Mouse (Mus musculus): Measurements from ENCODE around the gene Gm7694. TPM values are rescaled to one million over a fixed set of nuclear protein-coding genes. Genes with fewer than 3 reads are reported as not detected.

Gm7694 gene
- polyA plus RNA-seq, 2 experiments = 3.9 to 8.6 TPM

- no peak for TF ChIP-seq POLR2A (IDR thresholded peaks at IDR 0.05; ENCODE audit: borderline replicate concordance, extremely low read depth, insufficient read depth, insufficient read length)
- Histone ChIP-seq H3K4me3 (replicated peaks; ENCODE audit: low read length) (no peak overlapping the region), H3K27ac (replicated peaks; ENCODE audit: low read depth, low read length) (no peak overlapping the region), H3K27me3 (ENCODE audit: control insufficient read depth, insufficient read depth, low read length) (no peaks in the 10 kb centered on the region), H3K36me3 (ENCODE audit: control insufficient read depth, insufficient read depth, low read length) (no peaks in the 10 kb centered on the region), H3K4me2 (replicated peaks; ENCODE audit: low read depth, low read length, severe bottlenecking) (no peak overlapping the region), H3K9ac (ENCODE audit: low read depth, low read length, severe bottlenecking) (no peak overlapping the region), H3K4me1 (ENCODE audit: control insufficient read depth, insufficient read depth, low read length) (no peaks in the 10 kb centered on the region), H3K9me3 (ENCODE audit: control insufficient read depth, low read length) (no peaks in the 10 kb centered on the region)
- WGBS = 75% methylated on average over 4 of the region's 4 CpGs
- ATAC-seq (ENCODE audit: low FRiP score, low read depth) (no peak), DNase-seq (ENCODE audit: low spot score) (no peak)
Observed at GRCm38 (mm10) chr1:170282415-170283129, 23.6 kb downstream of the Gm7694 start.

DNA sequence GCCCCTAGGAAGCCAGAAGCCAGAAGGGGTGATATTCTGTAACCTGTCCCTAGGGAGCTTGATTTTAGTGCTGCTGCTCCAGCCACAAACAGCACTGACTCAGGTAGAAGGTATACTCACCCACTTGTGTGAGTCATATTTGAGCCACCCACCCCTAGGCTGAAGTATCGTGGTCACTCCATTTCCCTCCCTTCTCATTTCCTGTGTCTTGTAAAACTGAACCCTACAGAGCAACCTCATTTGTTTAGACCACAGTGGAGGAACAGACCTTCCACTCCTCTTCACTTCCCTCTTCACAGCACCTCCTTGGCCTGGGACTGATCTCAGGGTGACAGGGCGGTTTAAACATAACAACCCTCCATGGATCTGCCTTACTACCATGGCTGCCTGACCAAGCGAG is 29.1 kb downstream of the Gm7694 start, which contains the start of gene Sh2d1b1:
Sh2d1b1 (plus strand) TSS at position 305 of the 400 bp plus-strand sequence.
- Histone ChIP-seq H3K9me3 (ENCODE audit: control insufficient read depth, low read length) (peaks cover 3% of the 10 kb centered on the region; the same call in 1 of the 2 replicates), H3K27ac (replicated peaks; ENCODE audit: low read depth, low read length) (no peak within 1 kb of the TSS), H3K36me3 (ENCODE audit: control insufficient read depth, insufficient read depth, low read length) (no peaks in the 10 kb centered on the region), H3K4me3 (replicated peaks; ENCODE audit: low read length) (no peak within 1 kb of the TSS), H3K4me1 (ENCODE audit: control insufficient read depth, insufficient read depth, low read length) (no peaks in the 10 kb centered on the region), H3K4me2 (replicated peaks; ENCODE audit: low read depth, low read length, severe bottlenecking) (no peak within 1 kb of the TSS), H3K27me3 (ENCODE audit: control insufficient read depth, insufficient read depth, low read length) (no peaks in the 10 kb centered on the region), H3K9ac (ENCODE audit: low read depth, low read length, severe bottlenecking) (no peak within 1 kb of the TSS)
- no peak for ATAC-seq (ENCODE audit: low FRiP score, low read depth)
- no peak for TF ChIP-seq POLR2A (IDR thresholded peaks at IDR 0.05; ENCODE audit: borderline replicate concordance, extremely low read depth, insufficient read depth, insufficient read length)
- 61% methylated on average over 2 of the region's 3 CpGs for WGBS
- DNase-seq (ENCODE audit: low spot score) = no peak

DNA sequence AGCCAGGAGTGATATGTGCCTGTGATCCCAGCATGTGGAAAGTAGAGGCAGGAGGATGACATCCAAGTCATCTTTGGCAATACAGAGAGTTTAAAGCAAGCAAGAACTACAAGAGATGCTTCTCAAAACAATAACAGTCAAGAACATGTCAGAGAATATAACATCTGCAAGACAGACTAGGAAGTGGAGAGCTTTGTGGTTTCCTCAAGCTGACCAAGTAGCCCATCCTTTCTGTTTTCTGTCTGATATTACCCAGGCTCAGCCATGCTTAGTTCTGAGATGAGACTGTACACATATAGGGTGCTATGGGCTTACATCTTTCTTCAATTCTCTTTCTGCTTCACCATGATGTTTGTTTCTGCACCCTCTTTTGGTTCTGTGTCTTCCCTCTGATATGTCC is 32.9 kb downstream of the Gm7694 start:
- Histone ChIP-seq H3K9ac (ENCODE audit: low read depth, low read length, severe bottlenecking) (no peak overlapping the region), H3K4me3 (replicated peaks; ENCODE audit: low read length) (no peak overlapping the region), H3K27me3 (ENCODE audit: control insufficient read depth, insufficient read depth, low read length) (no peaks in the 10 kb centered on the region), H3K4me1 (ENCODE audit: control insufficient read depth, insufficient read depth, low read length) (no peaks in the 10 kb centered on the region), H3K27ac (replicated peaks; ENCODE audit: low read depth, low read length) (no peak overlapping the region), H3K9me3 (ENCODE audit: control insufficient read depth, low read length) (peaks cover 6% of the 10 kb centered on the region; the same call in 1 of the 2 replicates), H3K4me2 (replicated peaks; ENCODE audit: low read depth, low read length, severe bottlenecking) (no peak overlapping the region), H3K36me3 (ENCODE audit: control insufficient read depth, insufficient read depth, low read length) (no peaks in the 10 kb centered on the region)
- no peak for TF ChIP-seq POLR2A (IDR thresholded peaks at IDR 0.05; ENCODE audit: borderline replicate concordance, extremely low read depth, insufficient read depth, insufficient read length)
- no peak for ATAC-seq (ENCODE audit: low FRiP score, low read depth)
- DNase-seq (ENCODE audit: low spot score) = no peak

- 87% methylated on average over 4 of the region's 4 CpGs for WGBS
- no peak for DNase-seq (ENCODE audit: low spot score)
Observed at GRCm38 (mm10) chr1:170270696-170271095, 35.4 kb downstream of the Gm7694 start.

GRCm38 (mm10) chr1:170270281-170270680 is 35.9 kb downstream of the Gm7694 start:
- ATAC-seq (ENCODE audit: low FRiP score, low read depth) (no peak), DNase-seq (ENCODE audit: low spot score) (no peak)
- no peak for TF ChIP-seq POLR2A (IDR thresholded peaks at IDR 0.05; ENCODE audit: borderline replicate concordance, extremely low read depth, insufficient read depth, insufficient read length)
- WGBS = 79% methylated on average over 6 of the region's 6 CpGs
- Histone ChIP-seq H3K36me3 (ENCODE audit: control insufficient read depth, insufficient read depth, low read length) (no peaks in the 10 kb centered on the region), H3K27me3 (ENCODE audit: control insufficient read depth, insufficient read depth, low read length) (no peaks in the 10 kb centered on the region), H3K4me3 (replicated peaks; ENCODE audit: low read length) (no peak overlapping the region), H3K4me1 (ENCODE audit: control insufficient read depth, insufficient read depth, low read length) (no peaks in the 10 kb centered on the region), H3K27ac (replicated peaks; ENCODE audit: low read depth, low read length) (no peak overlapping the region), H3K9me3 (ENCODE audit: control insufficient read depth, low read length) (peaks cover 14% of the 10 kb centered on the region; the same call in 1 of the 2 replicates), H3K9ac (ENCODE audit: low read depth, low read length, severe bottlenecking) (no peak overlapping the region), H3K4me2 (replicated peaks; ENCODE audit: low read depth, low read length, severe bottlenecking) (no peak overlapping the region)

More at GRCm38 (mm10) chr1:170270696-170271095, 35.4 kb downstream of the Gm7694 start:
- H3K27me3 ChIP-seq (ENCODE audit: control insufficient read depth, insufficient read depth, low read length) = no peaks in the 10 kb centered on the region
- H3K36me3 ChIP-seq (ENCODE audit: control insufficient read depth, insufficient read depth, low read length) = no peaks in the 10 kb centered on the region
- H3K4me1 ChIP-seq (ENCODE audit: control insufficient read depth, insufficient read depth, low read length) = no peaks in the 10 kb centered on the region
- H3K27ac ChIP-seq (replicated peaks; ENCODE audit: low read depth, low read length) = no peak overlapping the region
- TF ChIP-seq POLR2A (IDR thresholded peaks at IDR 0.05; ENCODE audit: borderline replicate concordance, extremely low read depth, insufficient read depth, insufficient read length) = no peak
- H3K9ac ChIP-seq (ENCODE audit: low read depth, low read length, severe bottlenecking) = no peak overlapping the region
- H3K4me2 ChIP-seq (replicated peaks; ENCODE audit: low read depth, low read length, severe bottlenecking) = no peak overlapping the region
- no peak overlapping the region for H3K4me3 ChIP-seq (replicated peaks; ENCODE audit: low read length)
- peaks cover 15% of the 10 kb centered on the region; the same call in 1 of the 2 replicates for H3K9me3 ChIP-seq (ENCODE audit: control insufficient read depth, low read length)
- no peak for ATAC-seq (ENCODE audit: low FRiP score, low read depth)

Measured in limb, embryonic 14.5 days (tissue).